Mouse (Mus musculus) heart, postnatal 0 days (tissue): ENCODE measurements around the gene Esam. TPM values are rescaled to one million over a fixed set of nuclear protein-coding genes. Genes with fewer than 3 reads are reported as not detected.

Source experiments
- ATAC-seq: fragments of 200-750 bp; cut with Nextera tagmentation; 2 replicates; pipeline ENCODE4 v1.8.0; 2017; ENCODE audit warnings: low read depth, moderate number of reproducible peaks, moderate library complexity; ENCODE audit not compliant: insufficient read depth
- DNase-seq: peaks from one replicate; pipeline ENCODE4 v3.0.0-alpha.2; 2016; ENCODE audit warnings: low spot score
- H3K27ac ChIP-seq: fragments of 300-500 bp; sonication (generic); 2 replicates; pipeline ENCODE4 v1.5.1; 2014; ENCODE audit warnings: low read depth, mild to moderate bottlenecking
- H3K27me3 ChIP-seq: fragments of 300-500 bp; sonication (generic); 2 replicates; pipeline ENCODE4 v1.6.1; 2014; ENCODE audit warnings: low read length, mixed read lengths; ENCODE audit not compliant: control insufficient read depth, insufficient read depth
- H3K36me3 ChIP-seq: fragments of 300-500 bp; sonication (generic); replicated peaks from 2 replicates; pipeline ENCODE4 v1.6.1; 2014; ENCODE audit warnings: low read length, mixed read lengths; ENCODE audit not compliant: control insufficient read depth, insufficient read depth
- H3K4me1 ChIP-seq: fragments of 300-500 bp; sonication (generic); 2 replicates; pipeline ENCODE4 v1.6.1; 2014; ENCODE audit warnings: antibody characterized with exemption; ENCODE audit not compliant: control insufficient read depth, insufficient read depth
- H3K4me2 ChIP-seq: fragments of 300-500 bp; sonication (generic); 2 replicates; pipeline ENCODE4 v1.6.1; 2014; ENCODE audit warnings: low read depth, mild to moderate bottlenecking, low read length, moderate library complexity
- H3K4me3 ChIP-seq: fragments of 300-500 bp; sonication (generic); 2 replicates; pipeline ENCODE4 v1.5.1; 2014; ENCODE audit warnings: low read depth, low read length
- H3K9ac ChIP-seq: fragments of 300-500 bp; sonication (generic); replicated peaks from 2 replicates; pipeline ENCODE4 v1.6.1; 2014; ENCODE audit warnings: low read depth, low read length, mixed read lengths
- H3K9me3 ChIP-seq: fragments of 300-500 bp; sonication (generic); replicated peaks from 2 replicates; pipeline ENCODE4 v1.6.1; 2016; ENCODE audit warnings: low read length; ENCODE audit not compliant: control insufficient read depth
- CTCF ChIP-seq: IDR thresholded peaks from 2 replicates; pipeline ENCODE4 v1.5.1; 2016; ENCODE audit warnings: antibody characterized with exemption, control low read depth, low read depth
- EP300 ChIP-seq: IDR thresholded peaks from 2 replicates; pipeline ENCODE4 v1.6.1; 2016; ENCODE audit warnings: antibody characterized with exemption, low read depth
- WGBS: fragments of 180-500 bp; shearing (Covaris S2); extraction: QIAGEN DNeasy Blood & Tissue Kit; methylation state at CpG from one replicate; pipeline ENCODE4 v1.1.7; 2014; 5-methylcytosine and 5-hydroxymethylcytosine counted together
- polyA plus RNA-seq: library from polyadenylated mRNA; unstranded; fragments of >200 nt; fragmentation: Nextera tagmentation; extraction: Ambion mirVana; gene quantifications from 2 replicates; pipeline ENCODE4 v1.2.1, GENCODE M21; 2015
- total RNA-seq: library from RNA; depleted of rRNA; stranded (reverse); fragments of >200 nt; gene quantifications from 2 replicates; pipeline ENCODE4 v1.2.3, GENCODE M21; 2014; ENCODE audit warnings: low replicate concordance

Gene Esam
- total and polyA plus RNA-seq, 2 experiments from 2014 or later = 83.4 to 117 TPM

- WGBS = 93% methylated on average over 1 of the region's 1 CpGs
- Histone ChIP-seq H3K27me3 (peaks cover 29% of the 10 kb centered on the region), H3K9me3 (no peaks in the 10 kb centered on the region)
Observed at GRCm38 (mm10) chr9:37546889-37547288, 19.0 kb downstream of the Esam start.

DNA sequence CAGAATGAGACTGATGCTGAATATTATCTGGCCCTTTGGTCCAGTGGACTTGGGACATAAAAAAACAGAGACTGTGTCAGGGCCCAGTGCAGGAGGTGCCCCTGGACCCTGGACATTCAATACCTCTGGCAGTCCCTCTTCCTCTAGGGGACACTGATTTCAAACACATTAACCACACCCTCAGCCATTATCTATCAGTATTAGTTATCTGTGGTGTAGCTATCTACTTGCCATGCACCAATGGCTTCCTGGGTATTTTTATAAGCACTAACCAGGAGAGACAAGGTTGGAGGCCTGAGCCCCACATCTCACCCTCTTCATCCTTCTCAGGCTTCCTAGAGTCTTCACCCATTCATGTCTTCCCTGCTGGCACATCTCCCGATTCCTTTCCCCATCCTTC lies 22.6 kb downstream of the Esam start:
- peaks cover 44% of the 10 kb centered on the region for H3K27me3 ChIP-seq
- no peak overlapping the region for H3K9ac ChIP-seq
- H3K36me3 ChIP-seq = no peaks in the 10 kb centered on the region
- no peaks in the 10 kb centered on the region for H3K9me3 ChIP-seq
- H3K4me1 ChIP-seq = peaks cover 7% of the 10 kb centered on the region; the same call in 1 of the 2 replicates
- no peak for ATAC-seq
- no peak overlapping the region for H3K27ac ChIP-seq
- H3K4me2 ChIP-seq = no peak overlapping the region
- DNase-seq = no peak
- whole genome bisulfite sequencing = 67% methylated on average over 1 of the region's 1 CpGs
- TF ChIP-seq EP300 (no peak), CTCF (no peak)
- H3K4me3 ChIP-seq = no peak overlapping the region

More at GRCm38 (mm10) chr9:37546889-37547288, 19.0 kb downstream of the Esam start:
- ATAC-seq (no peak), DNase-seq (no peak)
- Histone ChIP-seq H3K4me1 (peaks cover 7% of the 10 kb centered on the region), H3K4me2 (no peak overlapping the region), H3K9ac (no peak overlapping the region), H3K4me3 (no peak overlapping the region), H3K27ac (no peak overlapping the region), H3K36me3 (no peaks in the 10 kb centered on the region)
- TF ChIP-seq CTCF = no peak; the same call in 1 of the 2 replicates
- TF ChIP-seq EP300 = no peak

DNA sequence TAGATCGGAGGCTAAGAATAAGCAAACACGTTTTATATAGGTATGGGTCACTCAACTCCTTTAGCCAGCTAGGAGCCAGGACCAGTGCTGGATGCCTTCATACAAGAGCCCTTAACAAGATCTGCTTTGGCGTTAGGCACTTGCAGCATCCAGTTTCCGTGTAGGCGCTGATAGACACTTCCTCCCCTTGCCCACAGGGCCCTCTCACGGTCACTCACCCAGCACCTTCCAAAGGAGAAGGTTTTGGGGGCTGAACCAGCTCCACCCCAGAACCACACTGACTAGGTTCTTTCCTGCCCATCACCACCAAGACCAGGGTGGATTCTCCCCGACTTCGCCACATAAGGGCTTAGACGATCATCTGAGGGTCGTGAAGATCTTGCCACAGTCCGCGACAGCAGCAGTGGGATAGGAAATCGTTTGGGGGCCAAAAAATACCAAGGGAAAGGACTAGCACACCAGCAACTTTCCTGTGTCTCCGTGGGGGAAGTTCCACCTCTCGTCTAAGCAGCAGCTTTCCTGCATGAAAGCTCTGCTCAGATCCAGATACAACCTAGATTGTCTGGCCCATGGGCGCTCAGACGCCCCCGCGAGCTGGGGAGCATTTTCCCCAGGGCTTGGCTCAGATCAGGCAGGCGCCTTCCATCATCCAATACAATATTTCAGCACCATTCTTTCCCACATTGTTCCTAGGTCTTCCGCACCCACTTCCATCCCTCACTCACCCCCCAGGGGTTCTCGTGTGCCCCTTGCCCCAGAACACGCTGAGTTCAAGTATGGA lies 24.1 kb downstream of the Esam start:
- Histone ChIP-seq H3K4me2 (peak overlapping the region; percentile 80), H3K4me1 (peaks cover 7% of the 10 kb centered on the region; the same call in 1 of the 2 replicates), H3K9ac (no peak overlapping the region; the same call in 1 of the 2 replicates), H3K27ac (no peak overlapping the region), H3K4me3 (peak overlapping the region; percentile 48), H3K9me3 (no peaks in the 10 kb centered on the region), H3K36me3 (no peaks in the 10 kb centered on the region), H3K27me3 (peaks cover 36% of the 10 kb centered on the region)
- WGBS = 3% methylated on average over 23 of the region's 23 CpGs
- DNase-seq (no peak), ATAC-seq (no peak)
- TF ChIP-seq CTCF = no peak
- TF ChIP-seq EP300 = no peak

DNA sequence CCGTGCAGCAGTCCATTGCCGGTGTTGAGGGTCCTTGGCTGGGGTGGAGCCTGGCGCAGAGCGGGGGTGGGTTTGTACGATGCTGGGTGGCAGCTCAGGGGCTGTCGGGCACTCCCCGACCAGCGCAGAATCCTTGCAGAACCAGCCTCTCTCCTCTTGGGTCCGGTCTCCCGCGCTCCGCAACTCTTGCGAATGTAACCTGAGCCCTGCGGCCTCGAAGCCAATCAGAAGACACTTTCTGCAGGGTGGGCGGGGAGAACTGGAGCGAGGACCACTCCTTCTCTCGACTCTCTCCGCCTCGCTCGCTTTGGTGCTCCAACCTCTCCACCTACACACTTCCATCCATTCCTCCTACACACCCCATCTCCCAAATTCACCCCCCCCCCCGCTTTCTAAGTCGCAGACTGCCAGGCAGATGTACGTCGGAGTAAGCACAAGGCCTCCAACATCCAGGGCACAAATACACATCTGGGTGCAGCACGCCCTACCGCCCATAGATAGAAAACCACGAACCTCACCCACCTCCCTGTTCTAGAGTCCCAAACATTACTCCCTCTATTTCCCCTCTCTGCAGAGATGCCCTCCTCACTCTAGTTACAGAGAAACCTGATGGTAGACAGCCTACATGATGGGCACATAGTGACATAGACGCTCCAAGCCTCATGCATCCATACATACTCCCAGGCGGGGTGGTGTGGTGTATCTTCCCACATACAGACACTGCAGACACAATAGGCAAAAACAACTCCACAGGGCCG lies 24.8 kb downstream of the Esam start, which contains the start of gene Nrgn:
Gene Nrgn, minus strand, starts transcription at position 369 of the 758 bp plus-strand sequence.
- WGBS = 5% methylated on average over 30 of the region's 31 CpGs
- H3K9ac ChIP-seq = no peak within 1 kb of the TSS; the same call in 1 of the 2 replicates
- ATAC-seq (peak; percentile 90), DNase-seq (peak; percentile 68)
- no peaks in the 10 kb centered on the region for H3K36me3 ChIP-seq
- no peaks in the 10 kb centered on the region for H3K9me3 ChIP-seq
- TF ChIP-seq CTCF (no peak), EP300 (no peak)
- H3K27ac ChIP-seq = no peak within 1 kb of the TSS
- peaks cover 7% of the 10 kb centered on the region; the same call in 1 of the 2 replicates for H3K4me1 ChIP-seq
- H3K4me2 ChIP-seq = peak within 1 kb of the TSS; percentile 80
- H3K4me3 ChIP-seq = peak within 1 kb of the TSS; percentile 48
- H3K27me3 ChIP-seq = peaks cover 36% of the 10 kb centered on the region

DNA sequence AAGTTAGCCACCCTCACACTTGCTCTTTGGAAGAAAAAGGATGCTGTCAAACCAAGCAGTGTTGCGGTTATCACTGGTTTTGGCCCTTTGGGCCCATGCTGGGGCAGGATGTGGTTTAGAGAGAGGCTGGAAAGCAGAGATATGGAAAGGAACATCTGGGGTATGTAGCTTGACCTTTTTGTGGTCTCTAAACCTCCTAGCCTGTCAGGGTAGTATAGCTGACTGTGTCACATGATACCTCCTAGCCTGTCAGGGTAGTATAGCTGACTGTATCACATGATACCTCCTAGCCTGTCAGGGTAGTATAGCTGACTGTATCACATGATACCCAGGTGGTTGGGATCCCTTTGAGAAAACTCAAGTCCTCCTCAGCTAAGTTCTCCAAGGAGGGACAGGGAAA lies 26.4 kb downstream of the Esam start:
- Histone ChIP-seq H3K4me2 (no peak overlapping the region), H3K4me1 (peaks cover 7% of the 10 kb centered on the region; the same call in 1 of the 2 replicates), H3K9me3 (no peaks in the 10 kb centered on the region), H3K27ac (no peak overlapping the region), H3K36me3 (no peaks in the 10 kb centered on the region), H3K4me3 (no peak overlapping the region), H3K27me3 (peaks cover 36% of the 10 kb centered on the region), H3K9ac (no peak overlapping the region)
- DNase-seq = no peak
- TF ChIP-seq EP300 (no peak), CTCF (no peak)
- WGBS = 87% methylated on average over 1 of the region's 1 CpGs
- ATAC-seq = no peak
